Mouse (Mus musculus): ENCODE data around the gene Npb.

GRCm38 (mm10) chr11:120610477-120611046, 2.3 kb downstream of the Npb start:
- TF ChIP-seq CTCF (IDR thresholded peaks at IDR 0.05; ENCODE audit: borderline replicate concordance, control insufficient read depth, extremely low read depth, insufficient read depth, low read length, poor library complexity), result no peak
- no peak for TF ChIP-seq POLR2A (IDR thresholded peaks at IDR 0.05; ENCODE audit: control insufficient read depth, extremely low read depth, insufficient read depth, low read length, poor library complexity)
